Mouse (Mus musculus): ENCODE data around the gene Dpm1.

DNA sequence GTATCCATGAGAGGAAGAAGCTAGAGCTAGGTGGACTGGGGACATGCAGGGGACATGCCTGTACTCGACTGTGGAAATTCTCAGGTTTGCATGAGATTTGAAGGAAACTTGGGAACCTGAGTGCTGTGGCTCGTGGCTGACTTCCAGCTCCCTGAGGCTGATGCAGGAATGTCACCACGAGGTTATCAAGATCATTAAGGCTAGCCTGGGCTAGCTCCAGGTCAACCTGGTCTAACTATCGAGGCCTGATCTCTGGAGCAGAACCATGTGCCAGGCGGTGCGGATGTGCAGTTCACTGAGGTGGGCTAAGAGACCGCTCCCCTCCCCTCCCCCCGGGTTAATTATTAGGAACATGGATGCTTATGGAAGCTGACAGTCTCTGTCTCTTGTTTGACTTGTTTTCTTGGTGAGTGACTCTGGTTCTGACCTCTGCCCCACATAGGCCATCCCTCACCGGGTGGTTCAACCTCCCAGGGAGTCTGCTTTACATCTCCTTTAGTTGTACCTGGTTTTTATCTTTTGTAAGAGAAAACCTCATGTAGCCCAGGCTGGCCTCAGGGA, 69.9 kb downstream of the Dpm1 start:
- TF ChIP-seq POLR2A (IDR thresholded peaks at IDR 0.05; ENCODE audit: low read depth, low read length) (no peak), CTCF (IDR thresholded peaks at IDR 0.05; ENCODE audit: borderline replicate concordance, insufficient read depth, low read length) (no peak)

All from embryonic fibroblast, embryonic 13.5 days (primary cell).